Comparison of ENCODE assay signal across 8 mouse cellular contexts in the genomic region with DNA sequence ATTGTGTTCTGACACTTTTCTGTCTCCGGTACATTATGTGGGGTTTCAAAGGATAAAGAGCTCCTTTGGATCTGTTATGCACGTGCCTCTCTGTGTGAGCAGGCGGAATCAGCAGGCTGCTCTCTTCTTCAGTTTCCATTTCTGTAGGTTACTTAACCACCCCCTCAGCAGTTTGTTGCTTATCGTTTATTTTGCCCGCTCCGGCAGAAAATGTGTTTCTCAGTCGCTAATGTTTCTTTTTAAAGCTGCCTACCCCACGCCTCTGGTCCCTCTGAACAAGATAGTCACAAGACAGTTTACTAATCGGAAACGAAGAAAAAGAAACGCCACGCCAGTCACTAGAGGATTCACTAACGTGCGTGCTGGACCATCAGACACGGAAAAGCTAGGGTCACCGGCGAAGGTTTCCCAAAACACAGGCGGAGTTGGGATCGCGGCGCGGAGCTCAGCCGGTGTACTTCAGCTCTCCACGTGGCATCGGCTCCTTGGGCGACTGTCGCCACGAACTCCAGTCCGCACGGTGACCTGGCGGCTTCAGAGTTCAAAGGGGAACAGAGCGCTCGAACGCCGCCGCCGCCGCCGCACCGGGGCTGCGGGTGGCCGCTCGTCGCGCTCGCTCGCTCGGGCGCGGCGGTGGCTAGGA. TPM values are rescaled to one million over a fixed set of nuclear protein-coding genes. Genes with fewer than 3 reads are reported as not detected.
DNase-seq lines count a peak whose midpoint lies in the region; ATAC-seq and TF ChIP-seq lines count a peak whose summit lies in the region.

Map7 (plus strand) TSS at position 342 of the 643 bp plus-strand sequence.

- WGBS in kidney, embryonic 16.5 days: 4% methylated on average over 50 of the region's 51 CpGs
- WGBS in liver, embryonic 14.5 days (ENCODE audit: insufficient replicate concordance): 3% methylated on average over 51 of the region's 51 CpGs
- 4% methylated on average over 51 of the region's 51 CpGs for WGBS in stomach, embryonic 14.5 days

- H3K4me3 ChIP-seq in kidney, embryonic 16.5 days (ENCODE audit: low read length): peak within 1 kb of the TSS; percentile 76
- peak within 1 kb of the TSS; percentile 67 to 78 for H3K4me3 ChIP-seq in liver, embryonic 14.5 days (ENCODE audit: insufficient read depth in 1 of 2, low read depth in 2 of 2, low read length in 2 of 2)
- H3K4me3 ChIP-seq in stomach, embryonic 14.5 days (ENCODE audit: low read depth, low read length): peak within 1 kb of the TSS; percentile 63

- H3K27me3 ChIP-seq in kidney, embryonic 16.5 days (ENCODE audit: insufficient read depth, low read length): peaks cover 19% of the 10 kb centered on the region
- peaks cover 28% of the 10 kb centered on the region for H3K27me3 ChIP-seq in liver, embryonic 14.5 days (ENCODE audit: control insufficient read depth, insufficient read depth, low read length)
- H3K27me3 ChIP-seq in stomach, embryonic 14.5 days (ENCODE audit: control insufficient read depth, insufficient read depth, low read length): no peaks in the 10 kb centered on the region

- no peaks in the 10 kb centered on the region for H3K36me3 ChIP-seq in kidney, embryonic 16.5 days (ENCODE audit: insufficient read depth, low read length)
- H3K36me3 ChIP-seq in liver, embryonic 14.5 days (replicated peaks; ENCODE audit: control insufficient read depth, insufficient read depth, low read depth): no peaks in the 10 kb centered on the region
- H3K36me3 ChIP-seq in stomach, embryonic 14.5 days (ENCODE audit: control insufficient read depth, insufficient read depth, low read length): no peaks in the 10 kb centered on the region

- H3K27ac ChIP-seq in kidney, embryonic 16.5 days (ENCODE audit: low read length): peak within 1 kb of the TSS; percentile 75
- no peak within 1 kb of the TSS for H3K27ac ChIP-seq in liver, embryonic 14.5 days
- peak within 1 kb of the TSS; percentile 45; the same call in 1 of the 2 replicates for H3K27ac ChIP-seq in stomach, embryonic 14.5 days (ENCODE audit: low read length)

- no peak for TF ChIP-seq CTCF in liver, embryonic 14.5 days (IDR thresholded peaks at IDR 0.05; ENCODE audit: low read depth)

- H3K4me2 ChIP-seq in kidney, embryonic 16.5 days (replicated peaks; ENCODE audit: low read depth, low read length): peak within 1 kb of the TSS; percentile 93
- peak within 1 kb of the TSS; percentile 88 for H3K4me2 ChIP-seq in liver, embryonic 14.5 days (ENCODE audit: low read depth)
- H3K4me2 ChIP-seq in stomach, embryonic 14.5 days (replicated peaks; ENCODE audit: low read depth, low read length): peak within 1 kb of the TSS; percentile 76

- H3K9me3 ChIP-seq in kidney, embryonic 16.5 days (ENCODE audit: low read length): no peaks in the 10 kb centered on the region
- no peaks in the 10 kb centered on the region for H3K9me3 ChIP-seq in liver, embryonic 14.5 days (ENCODE audit: control insufficient read depth, low read length)
- H3K9me3 ChIP-seq in stomach, embryonic 14.5 days (ENCODE audit: control insufficient read depth, low read depth, low read length): no peaks in the 10 kb centered on the region

- no peaks in the 10 kb centered on the region for H3K4me1 ChIP-seq in kidney, embryonic 16.5 days (ENCODE audit: insufficient read depth, low read length)
- H3K4me1 ChIP-seq in liver, embryonic 14.5 days (replicated peaks; ENCODE audit: control insufficient read depth in 2 of 2, insufficient read depth in 2 of 2, low read length in 1 of 2): peaks cover 0 to 2% of the 10 kb centered on the region in 2 experiments; a peak in 1 of 4 replicates
- no peaks in the 10 kb centered on the region for H3K4me1 ChIP-seq in stomach, embryonic 14.5 days (ENCODE audit: control insufficient read depth, insufficient read depth, low read length)

- no peak for TF ChIP-seq EP300 in liver, embryonic 14.5 days (IDR thresholded peaks at IDR 0.05; ENCODE audit: low read depth)

- no peak for DNase-seq in kidney, postnatal 10 days
- no peak for DNase-seq in adrenal gland, adult 2 months
- DNase-seq in liver, embryonic 14.5 days (ENCODE audit: low read depth in 3 of 3, low spot score in 3 of 3): no peak
- no peak for DNase-seq in c-Kit-positive CD71-positive TER-119-positive erythroid progenitor cells, embryonic 14.5 days (ENCODE audit: low spot score)

- ATAC-seq in kidney, embryonic 16.5 days (ENCODE audit: low FRiP score, low TSS enrichment): no peak
- ATAC-seq in frontal cortex, adult (ENCODE audit: low TSS enrichment): peak; percentile 45
- peak; percentile 6 for ATAC-seq in inflammation-experienced regulatory T-cells, adult 6 months
- peak; percentile 25 for ATAC-seq in liver, embryonic 14.5 days (ENCODE audit: insufficient read depth)
- ATAC-seq in stomach, embryonic 14.5 days (ENCODE audit: insufficient number of reproducible peaks, insufficient read depth, low FRiP score, low read depth): peak; percentile 15; the same call in 1 of the 2 replicates

- H3K9ac ChIP-seq in kidney, embryonic 16.5 days (replicated peaks; ENCODE audit: low read length): peak within 1 kb of the TSS; percentile 84
- peak within 1 kb of the TSS; percentile 67 for H3K9ac ChIP-seq in liver, embryonic 14.5 days (replicated peaks)
- H3K9ac ChIP-seq in stomach, embryonic 14.5 days (replicated peaks; ENCODE audit: low read depth, low read length): peak within 1 kb of the TSS; percentile 57

RNA-seq across cellular contexts. Expression of gene Map7, which starts in this region (rescaled TPM):
- 32.3 and 33.9 TPM in 2 replicates for polyA plus RNA-seq in kidney, embryonic 16.5 days (2015; fragmentation: Nextera tagmentation; extraction: Ambion mirVana)
- 10 to 100 TPM; 14.6 to 18.1 TPM for total RNA-seq in adrenal gland, adult 2 months (2021)
- polyA plus RNA-seq in adrenal gland, adult 2 months (2012; rRNA removed): 8.9 TPM in 2 replicates
- 1 to 10 TPM; 2.0 to 6.1 (median 5.4) TPM for polyA plus RNA-seq in inflammation-experienced regulatory T-cells, adult 6 months (2017; shearing (Covaris generic))
- 2.1 and 2.2 TPM in 2 replicates for polyA plus RNA-seq in liver, embryonic 14.5 days (2012; rRNA removed)
- 2.3 and 3.1 TPM in 2 replicates for polyA plus RNA-seq in liver, embryonic 14.5 days (2014; fragmentation: Nextera tagmentation; extraction: Ambion mirVana)
- 12.0 and 14.4 TPM in 2 replicates for polyA plus RNA-seq in stomach, embryonic 14.5 days (2014; fragmentation: Nextera tagmentation; extraction: Ambion mirVana)
